Mouse (Mus musculus) liver, adult 2 months (tissue): Measurements from ENCODE around the gene Metap1.

Experiments
- CTCF ChIP-seq: fragments of 200-500 bp; IDR thresholded peaks from 2 replicates; pipeline ENCODE4 v1.5.1; 2011; ENCODE audit warnings: low read depth, low read length, control low read depth
- POLR2A ChIP-seq: fragments of 200-500 bp; IDR thresholded peaks from 2 replicates; pipeline ENCODE4 v1.6.1; 2011; ENCODE audit warnings: low read length, control low read depth; ENCODE audit not compliant: insufficient read depth; ENCODE audit errors: extremely low read depth

DNA sequence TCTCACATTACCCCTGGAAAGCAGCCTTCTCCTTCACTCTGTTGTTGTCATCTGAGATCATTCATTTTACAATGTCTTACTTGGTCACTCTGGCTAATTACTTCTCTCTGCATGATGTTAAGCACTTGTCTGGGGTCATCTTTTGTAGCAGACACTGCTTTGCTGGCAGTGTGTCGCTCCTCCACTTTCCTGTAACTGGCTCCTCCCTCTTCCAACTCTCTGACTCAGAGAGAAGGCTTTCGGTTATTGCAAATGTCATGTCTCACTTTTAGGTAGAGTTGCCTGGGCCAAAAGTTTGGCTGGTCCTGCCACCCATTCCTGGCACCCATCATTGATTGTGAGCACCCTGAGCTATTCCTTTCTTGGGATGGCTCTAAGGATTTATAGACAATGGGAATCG is 25.4 kb upstream of the Metap1 start:
- TF ChIP-seq CTCF: no peak
- no peak for TF ChIP-seq POLR2A
